Mouse (Mus musculus): ENCODE results near the gene Irak1. TPM values are rescaled to one million over a fixed set of nuclear protein-coding genes. Genes with fewer than 3 reads are reported as not detected.
A peak's percentile ranks its signal among the peaks of the same experiment; 100 is the strongest.

The Irak1 gene
- 66.5 and 69.3 TPM in 2 replicates for polyA plus RNA-seq (2016; fragmentation: Nextera tagmentation; extraction: Ambion mirVana)

DNA sequence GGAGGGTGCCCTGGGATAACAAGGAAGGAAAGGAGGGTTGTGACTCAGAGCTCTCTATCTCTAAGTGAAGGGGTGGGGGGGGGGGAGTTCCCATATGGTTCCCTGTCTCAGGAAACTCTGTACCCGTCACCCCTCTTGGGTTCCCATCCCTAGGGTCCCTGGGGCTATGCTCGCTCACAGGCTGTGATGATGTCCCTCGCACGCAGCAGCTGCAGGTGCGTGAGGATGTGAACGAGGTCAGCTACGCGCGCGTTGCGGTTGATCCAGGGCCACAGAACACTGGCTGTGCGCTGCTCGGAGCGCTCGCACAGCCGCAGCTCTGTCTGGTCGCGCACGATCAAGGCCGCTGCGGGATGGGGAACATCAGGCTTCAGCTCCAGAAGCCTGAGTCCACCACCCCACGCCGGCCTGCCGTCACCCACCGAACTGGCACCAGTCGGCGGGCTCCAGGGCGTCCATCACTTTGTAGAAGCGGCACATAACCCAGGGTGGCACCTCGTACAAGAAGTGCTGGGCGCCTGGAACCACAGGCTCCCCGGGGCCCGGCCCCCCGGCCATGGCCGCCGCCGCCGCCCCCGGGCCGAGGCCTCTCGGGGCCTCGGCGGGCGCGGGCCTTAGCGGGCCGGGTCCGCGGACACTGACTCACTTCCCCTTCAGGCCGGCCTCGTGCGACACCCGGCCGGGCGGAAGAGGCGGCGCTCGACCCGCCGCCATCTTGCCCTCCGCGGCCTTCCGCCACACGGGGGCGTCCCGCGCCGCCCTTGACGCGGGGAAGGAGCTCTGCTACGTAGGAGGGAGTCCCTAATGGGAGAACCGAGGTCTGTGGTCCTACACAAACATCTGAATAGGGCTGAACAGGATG, at the start of gene Irak1:
Gene Irak1, minus strand, starts transcription at position 731 of the 862 bp plus-strand sequence.
- peak within 1 kb of the TSS; percentile 75 for H3K27ac ChIP-seq
- H3K4me1 ChIP-seq (replicated peaks): no peaks in the 10 kb centered on the region; the same call in 1 of the 2 replicates
- H3K9ac ChIP-seq (replicated peaks): peak within 1 kb of the TSS; percentile 76
- peak within 1 kb of the TSS; percentile 58 for H3K4me3 ChIP-seq (replicated peaks)
- no peaks in the 10 kb centered on the region for H3K9me3 ChIP-seq
- peak; percentile 80 for ATAC-seq (ENCODE audit: insufficient number of reproducible peaks, insufficient read depth, low FRiP score, low TSS enrichment, low read depth)
- peaks cover 36% of the 10 kb centered on the region for H3K27me3 ChIP-seq
- WGBS: 10% methylated on average over 72 of the region's 72 CpGs
- H3K36me3 ChIP-seq: peaks cover 29% of the 10 kb centered on the region
- H3K4me2 ChIP-seq: peak within 1 kb of the TSS; percentile 64

DNA sequence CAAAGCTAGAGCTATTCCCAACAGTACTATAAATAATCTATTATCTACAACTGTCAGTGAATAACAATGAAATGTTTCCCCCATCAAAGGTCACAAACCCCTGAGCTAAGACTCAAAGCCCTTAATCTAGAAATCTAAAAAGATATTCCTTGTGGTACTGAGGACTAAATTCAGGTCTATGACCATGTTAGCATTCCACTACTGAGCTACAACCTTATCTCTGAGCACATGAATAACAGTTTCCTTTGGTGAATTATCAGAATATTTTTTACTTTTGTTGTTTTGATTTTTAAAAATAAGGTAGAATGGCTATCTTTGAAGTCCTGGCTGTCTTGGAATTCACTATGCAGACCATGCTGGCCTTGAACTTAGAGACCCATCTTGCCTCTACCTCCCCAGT, 47.1 kb upstream of the Irak1 start:
- ATAC-seq (ENCODE audit: insufficient number of reproducible peaks, insufficient read depth, low FRiP score, low TSS enrichment, low read depth): no peak
- Histone ChIP-seq H3K9ac (replicated peaks) (no peak overlapping the region), H3K4me1 (replicated peaks) (no peaks in the 10 kb centered on the region), H3K36me3 (0 out of 2 replicates have a peak, but pooled peaks cover 3% of the 10 kb centered on the region), H3K9me3 (no peaks in the 10 kb centered on the region), H3K4me2 (no peak overlapping the region), H3K27me3 (no peaks in the 10 kb centered on the region), H3K27ac (no peak overlapping the region), H3K4me3 (replicated peaks) (no peak overlapping the region)

DNA sequence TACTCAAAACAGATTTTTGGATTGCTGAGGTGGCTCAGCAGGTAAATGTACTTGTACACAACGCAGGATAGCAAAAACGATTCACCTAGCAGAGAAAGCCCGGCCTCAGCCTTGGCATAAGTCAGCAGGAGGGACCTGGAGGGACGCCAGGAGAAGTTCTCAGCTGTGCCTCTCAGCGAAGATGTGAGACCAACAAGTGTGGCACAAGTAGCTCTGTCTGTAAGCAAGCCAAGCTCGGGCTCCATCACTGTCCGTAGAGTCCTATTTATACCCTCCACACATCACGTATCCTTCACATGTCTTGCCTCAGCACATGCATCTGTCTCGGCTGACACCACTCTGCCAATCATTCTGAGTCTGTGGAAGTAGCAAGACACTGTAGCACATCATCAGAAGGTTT, 44.2 kb upstream of the Irak1 start:
- Histone ChIP-seq H3K9ac (replicated peaks) (no peak overlapping the region), H3K27ac (no peak overlapping the region), H3K9me3 (no peaks in the 10 kb centered on the region), H3K4me3 (replicated peaks) (no peak overlapping the region), H3K27me3 (no peaks in the 10 kb centered on the region), H3K36me3 (no peaks in the 10 kb centered on the region), H3K4me2 (no peak overlapping the region), H3K4me1 (replicated peaks) (no peaks in the 10 kb centered on the region)
- WGBS: 82% methylated on average over 9 of the region's 9 CpGs
- ATAC-seq (ENCODE audit: insufficient number of reproducible peaks, insufficient read depth, low FRiP score, low TSS enrichment, low read depth): no peak

DNA sequence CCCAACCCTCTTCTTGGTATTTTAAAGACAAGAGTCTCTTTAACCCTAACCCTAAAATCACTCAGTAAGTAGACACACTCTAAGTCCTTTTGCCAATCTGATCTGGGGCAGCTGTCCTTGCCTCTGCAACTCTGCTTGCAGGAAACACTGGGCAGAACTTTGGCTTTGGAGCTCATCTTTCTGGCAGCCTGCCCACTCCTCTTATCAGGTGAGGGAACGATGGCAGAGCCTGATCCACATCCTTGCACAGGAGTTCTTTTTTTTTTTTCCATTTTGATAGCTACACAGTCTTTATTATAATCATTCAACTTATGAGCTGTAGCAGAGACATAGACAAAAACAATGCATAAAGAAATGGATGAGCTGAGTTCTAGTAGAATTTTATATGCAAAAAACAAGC, 21.4 kb upstream of the Irak1 start:
- Histone ChIP-seq H3K4me3 (replicated peaks) (no peak overlapping the region), H3K27me3 (no peaks in the 10 kb centered on the region), H3K4me1 (replicated peaks) (no peaks in the 10 kb centered on the region), H3K4me2 (no peak overlapping the region), H3K27ac (no peak overlapping the region), H3K9ac (replicated peaks) (no peak overlapping the region), H3K36me3 (no peaks in the 10 kb centered on the region), H3K9me3 (no peaks in the 10 kb centered on the region)
- WGBS: 93% methylated on average over 1 of the region's 1 CpGs
- ATAC-seq (ENCODE audit: insufficient number of reproducible peaks, insufficient read depth, low FRiP score, low TSS enrichment, low read depth): no peak

DNA sequence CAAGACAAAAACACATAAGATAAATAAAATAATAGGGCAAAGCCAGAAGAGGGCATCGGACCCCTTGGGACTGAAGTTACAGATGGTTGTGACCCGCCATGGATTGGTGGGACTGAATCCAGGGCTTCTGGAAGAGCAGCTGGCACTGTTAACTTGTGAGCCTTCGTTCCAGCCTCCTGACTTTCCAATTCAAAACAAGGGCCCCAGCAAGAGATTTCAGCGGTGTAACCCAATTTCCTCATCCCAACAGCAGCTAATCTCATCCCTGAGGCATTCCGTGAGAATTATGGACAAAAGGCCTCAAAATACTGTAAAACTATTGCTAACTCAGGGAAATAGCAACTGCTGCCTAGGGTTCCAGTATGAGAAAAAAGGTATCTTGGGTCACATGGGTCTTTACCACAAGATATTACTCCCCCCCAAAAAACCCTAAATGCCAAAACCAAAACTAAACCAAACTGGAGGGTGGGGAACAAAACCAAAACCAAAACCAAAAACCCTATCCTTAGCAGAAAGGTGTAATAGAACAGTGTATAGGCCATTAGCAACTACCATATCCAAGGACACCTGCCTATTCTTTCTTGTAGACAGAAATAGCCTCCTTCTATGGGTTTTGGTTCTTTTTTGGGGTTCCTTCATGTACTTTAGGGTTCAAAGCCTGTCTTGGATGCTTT, 14.1 kb upstream of the Irak1 start:
- Histone ChIP-seq H3K9me3 (no peaks in the 10 kb centered on the region), H3K4me2 (no peak overlapping the region), H3K27ac (no peak overlapping the region), H3K9ac (replicated peaks) (no peak overlapping the region), H3K4me1 (replicated peaks) (no peaks in the 10 kb centered on the region), H3K4me3 (replicated peaks) (no peak overlapping the region), H3K36me3 (peaks cover 35% of the 10 kb centered on the region), H3K27me3 (peaks cover 9% of the 10 kb centered on the region; the same call in 1 of the 2 replicates)
- 92% methylated on average over 5 of the region's 5 CpGs for WGBS
- ATAC-seq (ENCODE audit: insufficient number of reproducible peaks, insufficient read depth, low FRiP score, low TSS enrichment, low read depth): no peak

DNA sequence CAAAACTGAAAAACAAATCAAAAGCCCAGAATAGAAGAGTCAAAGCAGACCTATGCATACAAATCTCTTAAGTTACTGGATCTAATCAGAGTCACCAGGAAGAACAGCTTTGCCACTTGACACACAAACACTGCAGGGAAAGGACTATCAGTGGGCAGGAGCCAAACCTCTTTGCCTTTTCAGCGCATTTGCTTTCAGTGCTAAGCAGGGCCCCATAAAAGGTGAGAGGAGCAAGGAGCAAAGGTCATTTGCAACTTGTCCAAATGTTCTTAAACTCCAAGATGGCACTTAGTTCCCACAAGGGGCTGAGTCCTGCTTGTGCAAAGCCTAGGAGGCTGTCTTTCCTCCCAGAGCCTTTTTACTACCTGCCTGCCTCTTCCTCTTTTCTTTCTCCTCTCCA, 6.3 kb upstream of the Irak1 start:
- 33% methylated on average over 1 of the region's 1 CpGs for WGBS
- Histone ChIP-seq H3K4me1 (replicated peaks) (no peaks in the 10 kb centered on the region), H3K4me2 (no peak overlapping the region), H3K9ac (replicated peaks) (no peak overlapping the region), H3K4me3 (replicated peaks) (no peak overlapping the region), H3K36me3 (peaks cover 13% of the 10 kb centered on the region; the same call in 1 of the 2 replicates), H3K27me3 (peaks cover 21% of the 10 kb centered on the region; the same call in 1 of the 2 replicates), H3K27ac (no peak overlapping the region), H3K9me3 (no peaks in the 10 kb centered on the region)
- ATAC-seq (ENCODE audit: insufficient number of reproducible peaks, insufficient read depth, low FRiP score, low TSS enrichment, low read depth): no peak

DNA sequence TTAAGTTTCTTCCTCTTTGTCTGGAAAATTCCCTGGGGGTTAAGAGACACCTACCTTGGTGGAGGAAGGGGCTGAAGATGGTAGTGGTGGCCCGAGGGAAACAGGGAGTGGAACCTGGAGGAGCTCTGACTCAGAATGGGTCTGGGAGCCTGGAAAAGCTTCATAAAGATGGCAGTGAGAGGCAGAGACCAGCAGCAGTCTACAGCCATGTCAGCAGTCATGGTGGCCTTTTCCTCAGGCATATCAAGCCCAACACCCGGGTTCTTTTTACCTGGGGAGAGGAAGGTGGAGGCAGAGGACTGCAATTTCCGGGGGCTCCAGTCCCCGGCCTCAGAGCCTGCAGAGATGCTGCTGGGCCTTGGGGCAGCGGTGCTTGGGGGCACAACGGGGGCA, 927 bp downstream of the Irak1 start:
- Histone ChIP-seq H3K4me3 (replicated peaks) (peak overlapping the region; percentile 58), H3K4me1 (replicated peaks) (no peaks in the 10 kb centered on the region; the same call in 1 of the 2 replicates), H3K4me2 (peak overlapping the region; percentile 64), H3K9ac (replicated peaks) (peak overlapping the region; percentile 76), H3K36me3 (peaks cover 35% of the 10 kb centered on the region), H3K27ac (peak overlapping the region; percentile 75; the same call in 1 of the 2 replicates), H3K27me3 (peaks cover 38% of the 10 kb centered on the region), H3K9me3 (no peaks in the 10 kb centered on the region)
- 19% methylated on average over 6 of the region's 6 CpGs for WGBS
- 0 out of 2 replicates have a peak, but pooled peaks have one; percentile 1 for ATAC-seq (ENCODE audit: insufficient number of reproducible peaks, insufficient read depth, low FRiP score, low TSS enrichment, low read depth)

DNA sequence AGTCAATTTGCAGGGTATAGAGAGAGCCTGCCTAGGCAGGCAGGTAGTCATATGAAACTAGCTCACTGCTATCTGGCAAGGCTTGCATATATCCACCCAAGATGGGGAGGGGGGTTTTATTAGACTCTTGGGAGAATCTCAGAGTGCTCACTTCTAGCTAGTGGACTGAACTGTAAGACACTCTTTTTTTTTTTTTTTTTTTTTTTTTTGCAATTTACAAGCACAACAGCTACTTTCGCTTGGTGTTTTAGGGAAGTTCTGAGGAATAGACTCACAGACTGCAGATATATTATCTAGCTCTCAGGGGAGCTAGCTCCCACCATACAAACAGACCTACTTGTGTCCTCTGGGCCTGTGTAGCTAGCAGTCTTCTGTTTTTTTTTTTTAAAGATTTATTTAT, 9.1 kb downstream of the Irak1 start:
- ATAC-seq (ENCODE audit: insufficient number of reproducible peaks, insufficient read depth, low FRiP score, low TSS enrichment, low read depth): no peak
- Histone ChIP-seq H3K4me2 (no peak overlapping the region), H3K27me3 (peaks cover 4% of the 10 kb centered on the region; the same call in 1 of the 2 replicates), H3K9ac (replicated peaks) (no peak overlapping the region), H3K9me3 (no peaks in the 10 kb centered on the region), H3K27ac (no peak overlapping the region), H3K4me1 (replicated peaks) (no peaks in the 10 kb centered on the region), H3K36me3 (peaks cover 30% of the 10 kb centered on the region; the same call in 1 of the 2 replicates), H3K4me3 (replicated peaks) (no peak overlapping the region)
- WGBS: 88% methylated on average over 1 of the region's 1 CpGs

DNA sequence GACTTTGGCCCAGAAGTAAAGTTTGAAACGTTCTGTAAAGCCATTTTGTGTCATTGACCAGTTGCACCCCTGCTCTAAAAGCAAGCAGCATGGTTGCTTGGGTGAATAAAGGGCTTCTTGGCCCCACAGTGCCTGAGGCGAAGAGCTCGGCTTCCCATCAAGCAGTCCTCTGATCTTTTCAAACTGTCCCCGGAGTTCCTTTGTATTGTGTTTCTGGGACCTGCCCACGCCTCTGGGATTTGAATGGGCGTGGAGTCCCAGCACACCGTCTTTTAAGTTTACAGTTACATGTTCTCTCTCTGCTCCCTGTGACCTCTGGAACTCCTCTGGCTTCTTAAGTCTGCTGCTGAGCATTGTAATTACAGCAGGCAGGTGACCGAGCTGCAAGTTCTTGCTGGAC, 15.7 kb downstream of the Irak1 start:
- Histone ChIP-seq H3K4me3 (replicated peaks) (no peak overlapping the region), H3K9me3 (no peaks in the 10 kb centered on the region), H3K4me2 (no peak overlapping the region), H3K9ac (replicated peaks) (no peak overlapping the region), H3K27me3 (no peaks in the 10 kb centered on the region), H3K4me1 (replicated peaks) (no peaks in the 10 kb centered on the region), H3K36me3 (no peaks in the 10 kb centered on the region), H3K27ac (no peak overlapping the region)
- whole genome bisulfite sequencing: 38% methylated on average over 8 of the region's 8 CpGs
- ATAC-seq (ENCODE audit: insufficient number of reproducible peaks, insufficient read depth, low FRiP score, low TSS enrichment, low read depth): no peak

DNA sequence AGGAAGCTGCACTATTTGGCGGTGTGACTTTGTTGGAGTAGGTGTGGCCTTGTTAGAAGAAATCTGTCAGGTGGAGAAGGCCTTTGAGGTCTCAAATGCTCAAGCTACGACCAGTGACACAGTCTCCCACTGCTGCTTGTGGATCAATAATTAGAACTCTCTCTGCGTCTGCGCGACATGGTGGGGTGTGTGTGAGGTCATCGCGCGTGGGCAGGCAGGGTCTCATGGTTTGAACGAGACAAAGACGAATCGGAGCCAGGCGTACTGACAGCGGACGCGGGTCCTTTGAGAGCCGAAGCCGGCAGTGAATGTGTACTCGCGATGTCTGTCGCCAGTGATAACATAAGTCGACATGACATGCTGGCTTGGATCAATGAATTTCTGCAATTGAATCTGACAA, 17.3 kb downstream of the Irak1 start:
- no peak overlapping the region for H3K9ac ChIP-seq (replicated peaks)
- no peak overlapping the region for H3K27ac ChIP-seq
- H3K4me1 ChIP-seq (replicated peaks): no peaks in the 10 kb centered on the region
- 85% methylated on average over 21 of the region's 21 CpGs for WGBS
- no peak overlapping the region for H3K4me3 ChIP-seq (replicated peaks)
- ATAC-seq (ENCODE audit: insufficient number of reproducible peaks, insufficient read depth, low FRiP score, low TSS enrichment, low read depth): no peak
- no peaks in the 10 kb centered on the region for H3K36me3 ChIP-seq
- H3K27me3 ChIP-seq: no peaks in the 10 kb centered on the region
- H3K4me2 ChIP-seq: no peak overlapping the region
- H3K9me3 ChIP-seq: no peaks in the 10 kb centered on the region

DNA sequence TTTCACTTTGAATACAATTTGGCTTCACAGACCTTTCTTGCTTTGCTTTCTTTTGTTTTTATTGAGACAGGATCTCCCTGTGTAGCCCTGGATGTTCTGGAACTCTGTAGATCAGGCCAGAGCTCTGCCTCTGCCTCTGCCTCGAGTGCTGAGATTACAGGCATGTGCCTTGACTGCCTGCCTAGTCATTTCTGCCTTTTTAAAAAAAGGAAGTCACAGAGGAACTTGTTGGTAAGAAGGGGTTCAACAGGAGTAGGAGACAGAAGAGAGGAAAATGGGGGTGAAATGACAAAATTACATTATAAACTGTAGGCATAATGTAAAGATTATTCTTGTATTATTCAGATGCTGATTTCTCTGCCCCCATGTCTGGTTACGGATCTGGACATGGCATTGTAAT, 20.1 kb downstream of the Irak1 start:
- H3K4me3 ChIP-seq (replicated peaks): no peak overlapping the region
- no peak overlapping the region for H3K9ac ChIP-seq (replicated peaks)
- 77% methylated on average over 2 of the region's 2 CpGs for WGBS
- no peak for ATAC-seq (ENCODE audit: insufficient number of reproducible peaks, insufficient read depth, low FRiP score, low TSS enrichment, low read depth)
- H3K4me1 ChIP-seq (replicated peaks): no peaks in the 10 kb centered on the region
- H3K4me2 ChIP-seq: no peak overlapping the region
- no peaks in the 10 kb centered on the region for H3K27me3 ChIP-seq
- H3K27ac ChIP-seq: no peak overlapping the region
- H3K9me3 ChIP-seq: no peaks in the 10 kb centered on the region
- no peaks in the 10 kb centered on the region for H3K36me3 ChIP-seq

Data from limb, embryonic 12.5 days (tissue).